Mouse (Mus musculus): Measurements from ENCODE around the gene Clps.

GRCm38 (mm10) chr17:28531946-28532345 is 28.6 kb downstream of the Clps start:
- TF ChIP-seq ZNF384 (IDR thresholded peaks at IDR 0.05; ENCODE audit: low read depth, low read length) = no peak
- no peak for TF ChIP-seq ZC3H11A (IDR thresholded peaks at IDR 0.05; ENCODE audit: borderline replicate concordance, low read depth, low read length)
